Mouse (Mus musculus): ENCODE results near the gene E130309D02Rik.

GRCm38 (mm10) chr5:143297986-143298385 lies 17.2 kb downstream of the E130309D02Rik start:
- TF ChIP-seq CTCF (IDR thresholded peaks at IDR 0.05; ENCODE audit: low read depth) = no peak
- TF ChIP-seq EP300 (IDR thresholded peaks at IDR 0.05; ENCODE audit: low read depth) = no peak

All from liver, embryonic 14.5 days (tissue).